Mouse (Mus musculus): ENCODE results near the gene Exosc2. TPM values are rescaled to one million over a fixed set of nuclear protein-coding genes. Genes with fewer than 3 reads are reported as not detected.

Gene Exosc2
- total and polyA plus RNA-seq, 3 experiments, result 128 to 219 (median 172) TPM

GRCm38 (mm10) chr2:31719944-31720343 lies 49.4 kb downstream of the Exosc2 start:
- TF ChIP-seq CTCF (IDR thresholded peaks at IDR 0.05 in 2 of 3, conservative IDR thresholded peaks at IDR 0.05 in 1 of 3; ENCODE audit: control insufficient read depth in 1 of 3, insufficient read depth in 1 of 3, low read depth in 2 of 3, low read length in 3 of 3, poor library complexity in 1 of 3, severe bottlenecking in 1 of 3) (no peak), BHLHE40 (IDR thresholded peaks at IDR 0.05; ENCODE audit: borderline replicate concordance, low read depth, low read length) (no peak), UBTF (IDR thresholded peaks at IDR 0.05; ENCODE audit: borderline replicate concordance, insufficient read depth, low read depth, low read length) (no peak), HCFC1 (IDR thresholded peaks at IDR 0.05; ENCODE audit: low read depth, low read length) (no peak), POLR2AphosphoS5 (IDR thresholded peaks at IDR 0.05; ENCODE audit: borderline replicate concordance, low read depth, low read length) (no peak), ZKSCAN1 (IDR thresholded peaks at IDR 0.05; ENCODE audit: low read depth, low read length) (no peak), MYC (IDR thresholded peaks at IDR 0.05; ENCODE audit: low read depth, low read length) (no peak), ZC3H11A (IDR thresholded peaks at IDR 0.05; ENCODE audit: low read depth, low read length) (no peak), GATA1 (IDR thresholded peaks at IDR 0.05; ENCODE audit: low read depth, low read length) (no peak), MAZ (IDR thresholded peaks at IDR 0.05; ENCODE audit: low read depth, low read length) (no peak), SIN3A (IDR thresholded peaks at IDR 0.05; ENCODE audit: low read length) (no peak), GABPA (IDR thresholded peaks at IDR 0.05; ENCODE audit: low read depth, low read length) (no peak), POLR2A (IDR thresholded peaks at IDR 0.05; ENCODE audit: control insufficient read depth in 1 of 2, insufficient read depth in 1 of 2, low read depth in 1 of 2, low read length in 2 of 2, poor library complexity in 1 of 2) (no peak), EP300 (IDR thresholded peaks at IDR 0.05; ENCODE audit: low read depth in 1 of 2, low read length in 2 of 2) (no peak), TAL1 (IDR thresholded peaks at IDR 0.05; ENCODE audit: low read length) (no peak), USF2 (IDR thresholded peaks at IDR 0.05; ENCODE audit: borderline replicate concordance in 1 of 2, insufficient read depth in 1 of 2, low read depth in 1 of 2, low read length in 2 of 2) (no peak), ELF1 (IDR thresholded peaks at IDR 0.05; ENCODE audit: low read depth, low read length) (no peak), MYB (IDR thresholded peaks at IDR 0.05; ENCODE audit: low read depth, low read length) (no peak)
- H3K4me3 ChIP-seq (ENCODE audit: control insufficient read depth in 1 of 2, insufficient read depth in 1 of 2, low read depth in 2 of 2, low read length in 2 of 2), result no peak overlapping the region
- no peaks in the 10 kb centered on the region for H3K9me3 ChIP-seq (replicated peaks; ENCODE audit: insufficient read depth, low read length)
- H3K27me3 ChIP-seq (ENCODE audit: control insufficient read depth in 1 of 2, insufficient read depth in 2 of 2, low read length in 2 of 2), result no peaks in the 10 kb centered on the region
- H3K79me2 ChIP-seq (ENCODE audit: control insufficient read depth, insufficient read depth, low read length, poor library complexity), result no peaks in the 10 kb centered on the region
- peaks cover under 1 to 4% of the 10 kb centered on the region in 2 experiments; a peak in 2 of 4 replicates for H3K4me1 ChIP-seq (ENCODE audit: control insufficient read depth in 1 of 2, insufficient read depth in 2 of 2, low read length in 2 of 2)
- no peak overlapping the region for H3K9ac ChIP-seq (ENCODE audit: control insufficient read depth, low read depth, low read length, poor library complexity, severe bottlenecking)
- no peak overlapping the region for H3K27ac ChIP-seq (ENCODE audit: control insufficient read depth, low read depth, low read length)
- H3K36me3 ChIP-seq (ENCODE audit: control insufficient read depth in 1 of 2, insufficient read depth in 2 of 2, low read length in 2 of 2), result peaks cover 0 to 2% of the 10 kb centered on the region in 2 experiments; a peak in 2 of 4 replicates
- DNase-seq (ENCODE audit: low read depth, low spot score), result no peak

GRCm38 (mm10) chr2:31720783-31721182 lies 50.3 kb downstream of the Exosc2 start:
- Histone ChIP-seq H3K4me3 (ENCODE audit: control insufficient read depth in 1 of 2, insufficient read depth in 1 of 2, low read depth in 2 of 2, low read length in 2 of 2) (no peak overlapping the region), H3K27me3 (ENCODE audit: control insufficient read depth in 1 of 2, insufficient read depth in 2 of 2, low read length in 2 of 2) (no peaks in the 10 kb centered on the region), H3K4me1 (ENCODE audit: control insufficient read depth in 1 of 2, insufficient read depth in 2 of 2, low read length in 2 of 2) (peaks cover 4 to 5% of the 10 kb centered on the region in 2 experiments; a peak in 3 of 4 replicates), H3K9me3 (replicated peaks; ENCODE audit: insufficient read depth, low read length) (no peaks in the 10 kb centered on the region), H3K79me2 (ENCODE audit: control insufficient read depth, insufficient read depth, low read length, poor library complexity) (no peaks in the 10 kb centered on the region), H3K36me3 (ENCODE audit: control insufficient read depth in 1 of 2, insufficient read depth in 2 of 2, low read length in 2 of 2) (peaks cover 0 to 7% of the 10 kb centered on the region in 2 experiments; a peak in 2 of 4 replicates), H3K9ac (ENCODE audit: control insufficient read depth, low read depth, low read length, poor library complexity, severe bottlenecking) (no peak overlapping the region), H3K27ac (ENCODE audit: control insufficient read depth, low read depth, low read length) (no peak overlapping the region)
- TF ChIP-seq RAD21 (IDR thresholded peaks at IDR 0.05; ENCODE audit: low read depth, low read length), result peak; percentile 4
- peak in 2 of 3 experiments; percentile 32 to 52; a peak in 4 of 6 replicates for TF ChIP-seq CTCF (IDR thresholded peaks at IDR 0.05 in 2 of 3, conservative IDR thresholded peaks at IDR 0.05 in 1 of 3; ENCODE audit: control insufficient read depth in 1 of 3, insufficient read depth in 1 of 3, low read depth in 2 of 3, low read length in 3 of 3, poor library complexity in 1 of 3, severe bottlenecking in 1 of 3)
- TF ChIP-seq ELF1 (IDR thresholded peaks at IDR 0.05; ENCODE audit: low read depth, low read length), result no peak
- no peak for TF ChIP-seq UBTF (IDR thresholded peaks at IDR 0.05; ENCODE audit: borderline replicate concordance, insufficient read depth, low read depth, low read length)
- no peak for TF ChIP-seq TCF12 (IDR thresholded peaks at IDR 0.05; ENCODE audit: low read depth, low read length)
- peak; percentile 42 for TF ChIP-seq SMC3 (IDR thresholded peaks at IDR 0.05; ENCODE audit: low read depth, low read length)
- no peak for TF ChIP-seq USF1 (IDR thresholded peaks at IDR 0.05; ENCODE audit: low read depth, low read length)
- peak; percentile 51 for DNase-seq (ENCODE audit: low read depth, low spot score)

Measured in MEL (cell line).